20 mouse cellular contexts compared by ENCODE assay signal in the genomic region with DNA sequence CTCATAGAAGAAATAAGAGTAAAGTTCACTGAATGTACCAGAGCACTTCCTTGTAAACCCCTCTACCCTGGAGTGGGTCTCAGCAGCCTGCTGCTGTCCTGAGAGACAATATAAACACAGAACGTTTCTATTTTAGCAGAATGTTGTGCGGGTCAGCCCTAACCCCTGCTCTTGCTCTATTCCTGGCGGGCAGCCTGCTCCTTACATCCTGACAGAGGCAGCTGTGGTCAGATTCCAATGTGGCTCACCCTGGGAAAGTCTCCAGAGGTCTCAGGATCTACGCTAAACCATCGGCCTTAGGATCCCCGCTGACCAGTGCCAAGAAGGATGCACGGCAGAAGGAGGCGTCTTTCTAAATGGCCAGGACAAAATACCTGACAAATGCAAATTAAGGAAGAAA.
DNase-seq lines count a peak whose midpoint lies in the region; ATAC-seq lines count a peak whose summit lies in the region.
"Had no signal": no experiment of that assay in that cellular context is flagged by ENCODE, and none has a peak within 500 bp of the region (broad histone marks: within the 10 kb centered on the region; RNA-seq: fewer than 3 reads in every experiment).

No protein-coding gene starts in this region.

- H3K27ac ChIP-seq in heart, embryonic 12.5 days (ENCODE audit: poor library complexity, severe bottlenecking): no peak overlapping the region
- H3K27ac ChIP-seq in heart, embryonic 15.5 days: no peak overlapping the region
- H3K27ac ChIP-seq: embryonic facial prominence, embryonic 13.5 days; forebrain, embryonic 13.5 days; hindbrain, embryonic 12.5 days had no signal

- 66% methylated on average over 8 of the region's 8 CpGs for WGBS in heart, embryonic 12.5 days
- WGBS in heart, embryonic 15.5 days: 54% methylated on average over 8 of the region's 8 CpGs

- H3K4me1 ChIP-seq in heart, embryonic 12.5 days (replicated peaks): no peaks in the 10 kb centered on the region
- no peaks in the 10 kb centered on the region for H3K4me1 ChIP-seq in heart, embryonic 15.5 days (replicated peaks)
- H3K4me1 ChIP-seq: embryonic facial prominence, embryonic 13.5 days; forebrain, embryonic 13.5 days had no signal

- DNase-seq in heart, adult 8-10 months (ENCODE audit: low spot score): peak; percentile 21
- DNase-seq in kidney, postnatal 4 days: peak; percentile 27 to 46
- no peak for DNase-seq in kidney, adult 8-10 months
- peak; percentile 21 to 42 for DNase-seq in heart, postnatal 14 days
- DNase-seq in left cerebral cortex, adult 8-10 months (ENCODE audit: low spot score in 2 of 2): no peak
- DNase-seq in gastrocnemius, adult 8-10 months (ENCODE audit: low spot score in 2 of 2): no peak
- DNase-seq: adrenal gland, adult 2 months; adrenal gland, postnatal 25 days; cerebellum, adult 18-20 months; cerebellum, adult 9-11 months; cerebellum, postnatal 36 days; forebrain, postnatal 0 days; gastrocnemius, postnatal 25 days had no signal

- intact Hi-C loops in heart, postnatal 14 days (cut with DNase I): no loop called here

- H3K9me3 ChIP-seq in heart, embryonic 12.5 days (replicated peaks): peaks cover 4% of the 10 kb centered on the region
- peaks cover 3% of the 10 kb centered on the region for H3K9me3 ChIP-seq in heart, embryonic 15.5 days (replicated peaks)
- H3K9me3 ChIP-seq: embryonic facial prominence, embryonic 13.5 days; forebrain, embryonic 13.5 days had no signal

- no peak for ATAC-seq in heart, embryonic 12.5 days (ENCODE audit: insufficient number of reproducible peaks, low FRiP score)
- 0 out of 2 replicates have a peak, but pooled peaks have one; percentile 7 for ATAC-seq in heart, embryonic 15.5 days (replicated peaks; ENCODE audit: insufficient number of reproducible peaks, insufficient read depth, low FRiP score, low read depth)
- ATAC-seq: forebrain, embryonic 13.5 days; forebrain, postnatal 0 days; hindbrain, embryonic 16.5 days; inflammation-experienced regulatory T-cells, adult 6 months had no signal

- H3K4me3 ChIP-seq in heart, embryonic 12.5 days: no peak overlapping the region
- no peak overlapping the region for H3K4me3 ChIP-seq in heart, embryonic 15.5 days
- H3K4me3 ChIP-seq: embryonic facial prominence, embryonic 13.5 days; forebrain, embryonic 13.5 days; hindbrain, embryonic 12.5 days had no signal

- H3K36me3 ChIP-seq in heart, embryonic 12.5 days: no peaks in the 10 kb centered on the region
- no peaks in the 10 kb centered on the region for H3K36me3 ChIP-seq in heart, embryonic 15.5 days
- H3K36me3 ChIP-seq: embryonic facial prominence, embryonic 13.5 days; hindbrain, embryonic 12.5 days had no signal

- H3K27me3 ChIP-seq in heart, embryonic 12.5 days (replicated peaks): peaks cover 14% of the 10 kb centered on the region; the same call in 1 of the 2 replicates
- no peaks in the 10 kb centered on the region for H3K27me3 ChIP-seq in heart, embryonic 15.5 days
- H3K27me3 ChIP-seq: hindbrain, embryonic 12.5 days had no signal

- no peak overlapping the region for H3K4me2 ChIP-seq in heart, embryonic 12.5 days
- no peak overlapping the region for H3K4me2 ChIP-seq in heart, embryonic 15.5 days
- H3K4me2 ChIP-seq: embryonic facial prominence, embryonic 13.5 days; forebrain, embryonic 13.5 days; hindbrain, embryonic 12.5 days had no signal

- no peak overlapping the region for H3K9ac ChIP-seq in heart, embryonic 12.5 days
- H3K9ac ChIP-seq in heart, embryonic 15.5 days: no peak overlapping the region
- H3K9ac ChIP-seq: embryonic facial prominence, embryonic 13.5 days; forebrain, embryonic 13.5 days; forebrain, postnatal 0 days; hindbrain, embryonic 12.5 days had no signal

Comparison
In these comparisons a context has a peak if more than half of its experiments do, and no peak if none do; other contexts are left out.
1. DNase-seq: peak in heart, adult 8-10 months (single experiment), kidney, postnatal 4 days (2 of 2) and heart, postnatal 14 days (2 of 2); none in kidney, adult 8-10 months (0 of 2), left cerebral cortex, adult 8-10 months (0 of 2) and gastrocnemius, adult 8-10 months (0 of 2).